Mouse (Mus musculus): ENCODE data around the gene Aloxe3.

Aloxe3 gene

GRCm38 (mm10) chr11:69109032-69109900 lies 16.4 kb upstream of the Aloxe3 start:
- DNase-seq: peak; percentile 27

GRCm38 (mm10) chr11:69110319-69111046 lies 15.2 kb upstream of the Aloxe3 start:
- peak; percentile 88 for DNase-seq

DNA sequence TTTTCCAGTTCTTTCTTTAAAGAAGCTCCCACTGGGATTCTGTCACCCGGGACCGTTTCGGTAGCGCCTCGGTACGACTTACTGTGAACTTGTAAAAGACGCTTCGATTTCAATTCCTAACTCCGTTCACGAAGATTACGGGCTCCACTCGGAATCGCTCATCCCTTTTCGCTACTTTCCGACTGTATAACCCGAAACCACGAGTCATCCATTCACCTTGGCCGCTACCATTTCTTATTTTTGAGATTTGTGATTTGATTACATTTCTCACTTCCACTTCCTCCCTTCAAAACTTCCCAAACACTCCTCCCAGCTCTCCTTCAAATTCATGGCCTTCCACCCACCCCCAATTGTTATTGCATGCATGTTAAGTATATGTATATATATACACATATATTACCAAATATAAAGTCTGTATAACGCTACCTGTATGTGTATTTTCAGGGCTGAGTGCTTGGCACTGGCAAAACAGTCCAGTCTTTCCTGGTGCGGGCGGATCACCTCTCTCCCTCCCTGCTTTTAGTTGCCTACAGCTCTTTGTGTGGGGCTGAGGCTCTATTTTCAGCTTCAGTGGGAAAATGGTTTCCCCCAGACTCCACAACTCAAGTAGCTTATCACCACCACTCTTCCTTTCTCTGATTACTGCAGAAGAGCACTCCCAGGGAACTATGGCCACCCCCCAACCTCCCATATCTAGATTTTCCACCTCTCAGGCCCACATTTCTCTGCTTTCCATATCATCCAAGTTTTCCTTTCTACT lies 14.5 kb upstream of the Aloxe3 start:
- no peak for DNase-seq

DNA sequence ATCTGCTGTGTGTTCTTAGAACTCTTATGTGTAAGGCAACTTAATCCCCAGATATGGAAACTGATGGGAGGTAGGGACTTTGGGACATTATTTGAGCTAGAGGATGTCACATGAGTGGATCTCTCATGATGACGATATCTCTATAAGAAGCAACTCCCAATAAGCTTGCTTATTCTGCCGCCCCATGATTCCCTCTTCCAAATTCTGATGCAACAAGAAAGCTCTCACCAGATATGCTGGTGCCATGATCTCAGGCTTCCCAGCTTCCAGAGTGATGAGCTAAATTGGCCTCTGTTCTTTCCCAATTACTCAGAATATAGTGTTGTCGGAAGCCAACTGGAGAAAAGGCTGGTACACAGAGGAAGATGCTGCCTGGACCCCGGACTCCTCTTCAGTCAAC lies 13.8 kb upstream of the Aloxe3 start:
- no peak for DNase-seq

DNA sequence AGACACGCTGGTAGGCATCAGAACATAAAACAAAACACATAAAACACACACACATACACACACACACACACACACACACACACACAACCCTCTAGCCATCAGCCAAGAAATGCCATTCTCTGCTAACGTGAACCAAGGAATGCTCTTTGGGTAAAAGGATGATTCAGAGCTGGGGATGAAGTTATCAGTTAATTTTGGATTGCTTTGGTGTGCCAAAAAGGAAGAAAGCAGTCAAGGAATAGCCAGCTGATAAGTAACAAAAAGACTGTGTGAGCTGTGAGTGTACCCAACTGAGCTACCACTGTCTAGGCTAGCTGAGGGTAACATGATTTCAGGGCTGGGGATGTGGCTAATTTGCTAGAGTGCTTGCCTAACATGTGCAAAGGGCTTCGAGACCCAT lies 11.7 kb upstream of the Aloxe3 start:
- no peak for DNase-seq

GRCm38 (mm10) chr11:69114621-69115020 lies 11.1 kb upstream of the Aloxe3 start:
- no peak for DNase-seq

- DNase-seq: no peak
Measured at GRCm38 (mm10) chr11:69116843-69117242, 8.9 kb upstream of the Aloxe3 start.

DNA sequence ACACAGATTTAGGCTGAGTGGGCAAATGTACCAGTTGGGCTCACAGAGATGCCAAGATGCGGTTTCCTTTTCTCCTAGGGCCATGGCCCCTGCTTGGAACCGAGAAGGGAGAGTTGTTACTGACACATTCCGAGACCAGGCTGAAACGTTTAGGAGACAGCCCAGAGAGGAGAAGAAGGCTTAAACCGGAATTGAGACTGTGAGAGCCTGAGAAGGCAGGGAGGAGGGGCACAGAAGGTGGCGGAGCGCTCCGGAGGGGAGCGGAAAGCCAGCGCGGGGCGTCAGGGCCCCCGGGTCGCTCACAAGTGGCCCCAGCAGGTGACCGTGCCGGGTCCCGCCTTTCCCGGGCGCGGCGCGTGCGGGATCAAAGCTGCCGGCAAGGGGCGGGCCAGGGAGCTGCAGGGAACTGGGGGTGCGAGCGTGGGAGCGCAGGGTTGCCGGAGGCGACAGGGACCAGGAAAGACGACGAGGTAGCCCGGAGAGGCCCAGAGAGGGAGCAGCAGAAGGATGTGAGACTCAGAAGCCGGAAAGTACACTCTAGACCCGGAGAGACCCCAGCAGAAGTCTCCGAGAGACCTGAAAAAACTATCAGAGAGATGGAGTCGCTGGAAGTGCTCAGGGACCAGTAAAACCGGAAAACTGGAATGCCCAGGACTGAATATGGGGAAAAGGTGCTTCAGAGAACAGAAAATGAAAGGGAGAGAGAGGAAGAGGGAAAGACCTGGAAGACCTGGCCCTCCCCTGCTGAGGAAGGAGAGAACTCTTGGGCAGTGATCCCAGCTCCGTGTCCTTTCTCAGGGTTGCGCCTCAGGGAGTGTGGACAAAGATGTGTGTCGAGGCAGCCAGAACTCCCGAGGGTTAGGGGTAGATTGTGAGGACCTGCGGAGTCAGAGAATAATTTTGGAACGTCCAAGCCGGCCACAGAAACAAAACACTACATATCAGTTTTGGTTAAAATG lies 7.7 kb upstream of the Aloxe3 start:
- peak; percentile 65 for DNase-seq

DNA sequence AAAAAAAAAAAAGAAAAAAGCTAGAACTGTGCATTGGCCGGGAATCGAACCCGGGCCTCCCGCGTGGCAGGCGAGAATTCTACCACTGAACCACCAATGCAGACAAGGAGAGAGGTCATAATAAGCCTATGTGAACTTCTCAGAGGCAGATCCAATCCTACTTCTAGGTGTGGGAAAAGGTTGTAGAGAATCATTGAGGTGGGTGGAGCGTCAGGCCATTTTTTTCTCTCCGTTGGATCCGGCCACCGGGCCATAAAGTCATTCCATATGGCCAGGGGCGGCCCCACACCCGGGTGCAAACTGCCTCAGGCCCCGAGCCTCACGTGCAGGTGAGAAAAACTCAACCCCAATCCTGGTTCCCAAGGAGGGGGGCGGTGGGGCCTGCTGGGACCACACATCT lies 6.9 kb upstream of the Aloxe3 start:
- DNase-seq: peak; percentile 88

GRCm38 (mm10) chr11:69119446-69120155 lies 6.1 kb upstream of the Aloxe3 start:
- no peak for DNase-seq

DNA sequence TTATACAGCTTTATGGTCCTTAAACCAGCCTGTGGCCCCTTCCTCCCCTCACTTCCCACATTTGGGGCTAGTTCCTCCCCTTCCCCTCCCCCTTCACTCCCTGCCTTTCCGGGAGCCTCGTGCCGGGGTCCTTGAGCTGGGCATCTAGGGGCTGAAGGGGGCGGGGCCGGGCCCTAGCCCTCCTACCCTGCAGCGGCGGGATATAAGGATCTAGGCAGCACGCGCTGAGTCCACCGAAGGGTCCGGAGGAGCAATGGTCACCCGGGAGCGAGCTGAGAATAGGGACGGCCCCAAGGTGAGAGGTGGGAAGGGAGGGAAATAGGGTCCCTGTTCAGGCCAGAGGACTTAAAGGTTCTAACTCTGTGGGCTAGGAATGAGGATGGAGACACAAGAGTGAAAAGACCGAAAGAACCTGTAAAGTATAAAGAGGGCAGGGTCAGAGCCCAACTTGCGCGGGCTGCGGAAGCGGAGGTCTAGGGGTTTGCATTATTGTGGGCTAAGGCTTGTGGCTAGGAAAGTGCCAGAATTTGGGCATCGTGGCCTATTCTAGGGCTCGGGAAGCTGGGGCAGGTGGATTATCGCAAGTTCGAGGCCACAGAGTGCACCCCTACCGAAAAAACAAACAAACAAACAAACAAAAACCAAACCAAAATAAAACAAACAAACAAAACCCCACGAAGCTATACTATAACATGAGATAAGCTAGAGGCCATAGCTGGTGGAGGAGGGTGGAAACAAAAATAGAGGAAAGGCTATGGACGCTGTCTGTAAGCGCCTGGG lies 5.3 kb upstream of the Aloxe3 start, which contains the start of gene Hes7:
Gene Hes7, plus strand, starts transcription at position 184 of the 780 bp plus-strand sequence.
- DNase-seq: peak; percentile 46

GRCm38 (mm10) chr11:69121001-69121740 lies 4.5 kb upstream of the Aloxe3 start:
- DNase-seq: peak; percentile 41

GRCm38 (mm10) chr11:69121741-69122335 lies 3.9 kb upstream of the Aloxe3 start:
- no peak for DNase-seq

- DNase-seq: peak; percentile 82
Measured at GRCm38 (mm10) chr11:69122336-69122951, 3.3 kb upstream of the Aloxe3 start, which contains the start of gene 9130213A22Rik. TSS of gene 9130213A22Rik (minus strand) at chr11:69122589.

DNA sequence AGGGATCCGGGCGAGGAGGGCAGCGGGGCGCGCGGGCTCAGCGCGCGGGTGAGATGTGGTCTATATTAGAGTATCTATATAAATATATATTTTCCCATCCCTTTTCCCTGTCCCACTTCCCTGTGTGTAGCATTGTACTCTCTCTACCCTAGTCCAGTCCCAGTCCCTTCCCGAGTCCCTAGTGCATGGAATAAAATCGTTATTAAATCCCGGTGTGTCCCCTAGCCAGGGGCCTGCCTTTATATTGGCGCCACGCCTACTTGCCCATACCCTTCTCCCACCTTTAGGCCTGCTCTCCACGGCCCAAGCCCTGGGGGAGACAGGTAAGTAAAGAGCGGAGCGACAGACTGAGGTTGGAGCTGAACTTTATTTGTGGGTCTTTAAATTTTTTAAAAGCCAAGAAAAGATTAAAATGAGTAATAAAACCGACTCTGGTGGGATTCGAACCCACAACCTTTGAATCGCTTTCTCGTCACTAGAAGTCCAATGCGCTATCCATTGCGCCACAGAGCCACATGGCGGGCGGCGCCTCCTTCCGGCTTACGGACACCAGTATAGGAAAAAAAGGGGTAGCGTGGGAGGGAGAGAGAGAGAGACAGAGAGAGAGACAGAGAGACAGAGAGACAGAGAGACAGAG lies 2.5 kb upstream of the Aloxe3 start:
- DNase-seq: peak; percentile 90

- DNase-seq: peak; percentile 87
Measured at GRCm38 (mm10) chr11:69123693-69124497, 1.8 kb upstream of the Aloxe3 start.

GRCm38 (mm10) chr11:69124498-69124847 lies 1.2 kb upstream of the Aloxe3 start:
- peak; percentile 63 for DNase-seq
